Mouse (Mus musculus): ENCODE measurements around the gene Pgm2l1. TPM values are rescaled to one million over a fixed set of nuclear protein-coding genes. Genes with fewer than 3 reads are reported as not detected.

Pgm2l1 gene
- polyA plus RNA-seq, 1 experiment = 15.8 TPM

GRCm38 (mm10) chr7:100181614-100182013 lies 45.6 kb upstream of the Pgm2l1 start:
- Histone ChIP-seq H3K27me3 (ENCODE audit: control insufficient read depth, insufficient read depth, low read length) (peaks cover 11% of the 10 kb centered on the region), H3K4me1 (replicated peaks; ENCODE audit: control insufficient read depth, insufficient read depth, low read length) (peaks cover 11% of the 10 kb centered on the region), H3K4me3 (ENCODE audit: control insufficient read depth, insufficient read depth, low read length) (no peak overlapping the region), H3K36me3 (ENCODE audit: control insufficient read depth, insufficient read depth, low read length) (no peaks in the 10 kb centered on the region), H3K27ac (ENCODE audit: control insufficient read depth, insufficient read depth, low read length) (no peak overlapping the region)
- DNase-seq = no peak
- WGBS = 92% methylated on average over 3 of the region's 3 CpGs
- no peak for TF ChIP-seq CTCF (IDR thresholded peaks at IDR 0.05; ENCODE audit: borderline replicate concordance, control insufficient read depth, extremely low read depth, insufficient read depth, low read length, poor library complexity)
- TF ChIP-seq POLR2A (IDR thresholded peaks at IDR 0.05; ENCODE audit: control insufficient read depth, extremely low read depth, insufficient read depth, low read length, poor library complexity) = no peak

GRCm38 (mm10) chr7:100182388-100182787 lies 44.8 kb upstream of the Pgm2l1 start:
- Histone ChIP-seq H3K36me3 (ENCODE audit: control insufficient read depth, insufficient read depth, low read length) (no peaks in the 10 kb centered on the region), H3K4me1 (replicated peaks; ENCODE audit: control insufficient read depth, insufficient read depth, low read length) (peaks cover 11% of the 10 kb centered on the region), H3K27ac (ENCODE audit: control insufficient read depth, insufficient read depth, low read length) (no peak overlapping the region), H3K4me3 (ENCODE audit: control insufficient read depth, insufficient read depth, low read length) (no peak overlapping the region), H3K27me3 (ENCODE audit: control insufficient read depth, insufficient read depth, low read length) (peaks cover 9% of the 10 kb centered on the region)
- TF ChIP-seq CTCF (IDR thresholded peaks at IDR 0.05; ENCODE audit: borderline replicate concordance, control insufficient read depth, extremely low read depth, insufficient read depth, low read length, poor library complexity) (no peak), POLR2A (IDR thresholded peaks at IDR 0.05; ENCODE audit: control insufficient read depth, extremely low read depth, insufficient read depth, low read length, poor library complexity) (no peak)
- DNase-seq = no peak
- 34% methylated on average over 3 of the region's 3 CpGs for WGBS

GRCm38 (mm10) chr7:100187601-100188000 lies 39.6 kb upstream of the Pgm2l1 start:
- H3K36me3 ChIP-seq (ENCODE audit: control insufficient read depth, insufficient read depth, low read length) = no peaks in the 10 kb centered on the region
- no peak overlapping the region for H3K4me3 ChIP-seq (ENCODE audit: control insufficient read depth, insufficient read depth, low read length)
- peak; percentile 44 for DNase-seq
- no peak overlapping the region for H3K27ac ChIP-seq (ENCODE audit: control insufficient read depth, insufficient read depth, low read length)
- no peaks in the 10 kb centered on the region for H3K27me3 ChIP-seq (ENCODE audit: control insufficient read depth, insufficient read depth, low read length)
- 24% methylated on average over 7 of the region's 7 CpGs for WGBS
- TF ChIP-seq POLR2A (IDR thresholded peaks at IDR 0.05; ENCODE audit: control insufficient read depth, extremely low read depth, insufficient read depth, low read length, poor library complexity) (no peak), CTCF (IDR thresholded peaks at IDR 0.05; ENCODE audit: borderline replicate concordance, control insufficient read depth, extremely low read depth, insufficient read depth, low read length, poor library complexity) (no peak)
- no peaks in the 10 kb centered on the region for H3K4me1 ChIP-seq (replicated peaks; ENCODE audit: control insufficient read depth, insufficient read depth, low read length)

- no peak overlapping the region for H3K4me3 ChIP-seq (ENCODE audit: control insufficient read depth, insufficient read depth, low read length)
- DNase-seq = no peak
- no peaks in the 10 kb centered on the region for H3K36me3 ChIP-seq (ENCODE audit: control insufficient read depth, insufficient read depth, low read length)
- H3K27ac ChIP-seq (ENCODE audit: control insufficient read depth, insufficient read depth, low read length) = no peak overlapping the region
- no peaks in the 10 kb centered on the region for H3K4me1 ChIP-seq (replicated peaks; ENCODE audit: control insufficient read depth, insufficient read depth, low read length)
- 85% methylated on average over 4 of the region's 4 CpGs for WGBS
- no peaks in the 10 kb centered on the region for H3K27me3 ChIP-seq (ENCODE audit: control insufficient read depth, insufficient read depth, low read length)
- TF ChIP-seq CTCF (IDR thresholded peaks at IDR 0.05; ENCODE audit: borderline replicate concordance, control insufficient read depth, extremely low read depth, insufficient read depth, low read length, poor library complexity) = no peak
- TF ChIP-seq POLR2A (IDR thresholded peaks at IDR 0.05; ENCODE audit: control insufficient read depth, extremely low read depth, insufficient read depth, low read length, poor library complexity) = no peak
Observed at GRCm38 (mm10) chr7:100190167-100190566, 37.0 kb upstream of the Pgm2l1 start.

- Histone ChIP-seq H3K27me3 (ENCODE audit: control insufficient read depth, insufficient read depth, low read length) (no peaks in the 10 kb centered on the region), H3K36me3 (ENCODE audit: control insufficient read depth, insufficient read depth, low read length) (no peaks in the 10 kb centered on the region), H3K27ac (ENCODE audit: control insufficient read depth, insufficient read depth, low read length) (no peak overlapping the region), H3K4me3 (ENCODE audit: control insufficient read depth, insufficient read depth, low read length) (no peak overlapping the region), H3K4me1 (replicated peaks; ENCODE audit: control insufficient read depth, insufficient read depth, low read length) (no peaks in the 10 kb centered on the region)
- no peak for TF ChIP-seq POLR2A (IDR thresholded peaks at IDR 0.05; ENCODE audit: control insufficient read depth, extremely low read depth, insufficient read depth, low read length, poor library complexity)
- no peak for TF ChIP-seq CTCF (IDR thresholded peaks at IDR 0.05; ENCODE audit: borderline replicate concordance, control insufficient read depth, extremely low read depth, insufficient read depth, low read length, poor library complexity)
- DNase-seq = peak; percentile 63
- 1% methylated on average over 4 of the region's 4 CpGs for WGBS
Observed at GRCm38 (mm10) chr7:100190778-100191177, 36.4 kb upstream of the Pgm2l1 start.

- TF ChIP-seq CTCF (IDR thresholded peaks at IDR 0.05; ENCODE audit: borderline replicate concordance, control insufficient read depth, extremely low read depth, insufficient read depth, low read length, poor library complexity) = no peak
- TF ChIP-seq POLR2A (IDR thresholded peaks at IDR 0.05; ENCODE audit: control insufficient read depth, extremely low read depth, insufficient read depth, low read length, poor library complexity) = no peak
- 97% methylated on average over 3 of the region's 3 CpGs for WGBS
- Histone ChIP-seq H3K4me3 (ENCODE audit: control insufficient read depth, insufficient read depth, low read length) (no peak overlapping the region), H3K27ac (ENCODE audit: control insufficient read depth, insufficient read depth, low read length) (no peak overlapping the region), H3K4me1 (replicated peaks; ENCODE audit: control insufficient read depth, insufficient read depth, low read length) (no peaks in the 10 kb centered on the region), H3K27me3 (ENCODE audit: control insufficient read depth, insufficient read depth, low read length) (no peaks in the 10 kb centered on the region), H3K36me3 (ENCODE audit: control insufficient read depth, insufficient read depth, low read length) (no peaks in the 10 kb centered on the region)
- no peak for DNase-seq
Observed at GRCm38 (mm10) chr7:100201191-100201590, 26.0 kb upstream of the Pgm2l1 start.

GRCm38 (mm10) chr7:100203616-100204015 lies 23.6 kb upstream of the Pgm2l1 start:
- no peak overlapping the region for H3K4me3 ChIP-seq (ENCODE audit: control insufficient read depth, insufficient read depth, low read length)
- H3K36me3 ChIP-seq (ENCODE audit: control insufficient read depth, insufficient read depth, low read length) = no peaks in the 10 kb centered on the region
- no peaks in the 10 kb centered on the region for H3K4me1 ChIP-seq (replicated peaks; ENCODE audit: control insufficient read depth, insufficient read depth, low read length)
- DNase-seq = no peak
- TF ChIP-seq POLR2A (IDR thresholded peaks at IDR 0.05; ENCODE audit: control insufficient read depth, extremely low read depth, insufficient read depth, low read length, poor library complexity) = no peak
- no peak for TF ChIP-seq CTCF (IDR thresholded peaks at IDR 0.05; ENCODE audit: borderline replicate concordance, control insufficient read depth, extremely low read depth, insufficient read depth, low read length, poor library complexity)
- H3K27ac ChIP-seq (ENCODE audit: control insufficient read depth, insufficient read depth, low read length) = no peak overlapping the region
- WGBS = 59% methylated on average over 3 of the region's 3 CpGs
- H3K27me3 ChIP-seq (ENCODE audit: control insufficient read depth, insufficient read depth, low read length) = no peaks in the 10 kb centered on the region
